Mouse (Mus musculus) myocyte (in vitro differentiated cells): ENCODE results near the gene Ergic1. TPM values are rescaled to one million over a fixed set of nuclear protein-coding genes. Genes with fewer than 3 reads are reported as not detected.

Experiments
- H3K27me3 ChIP-seq: one replicate; pipeline ENCODE4 v1.6.1; 2011; ENCODE audit not compliant: control insufficient read depth, insufficient read depth, insufficient read length
- H3K36me3 ChIP-seq: one replicate; pipeline ENCODE4 v1.6.1; 2011; ENCODE audit not compliant: control insufficient read depth, insufficient read depth
- H3K4me2 ChIP-seq: one replicate; pipeline ENCODE4 v1.6.1; 2011; ENCODE audit warnings: low read depth, control low read depth
- H3K4me3 ChIP-seq: one replicate; pipeline ENCODE4 v1.5.1; 2011; ENCODE audit warnings: mild to moderate bottlenecking, control low read depth, moderate library complexity
- H3K79me2 ChIP-seq: one replicate; pipeline ENCODE4 v1.6.1; 2011; ENCODE audit not compliant: control insufficient read depth, insufficient read depth
- H3ac ChIP-seq: one replicate; pipeline ENCODE4 v1.6.1; 2011; ENCODE audit not compliant: control insufficient read depth, insufficient read length
- CEBPB ChIP-seq: IDR thresholded peaks from 2 replicates; pipeline ENCODE4 v1.6.1; 2011; ENCODE audit warnings: mild to moderate bottlenecking, moderate library complexity; ENCODE audit not compliant: poor library complexity, insufficient read depth, severe bottlenecking
- E2F4 ChIP-seq: IDR thresholded peaks from one replicate; pipeline ENCODE4 v1.6.1; 2011; ENCODE audit warnings: mild to moderate bottlenecking, control low read depth, moderate library complexity; ENCODE audit not compliant: insufficient read depth
- MAX ChIP-seq: IDR thresholded peaks from one replicate; pipeline ENCODE4 v1.6.1; 2011; ENCODE audit warnings: low read depth, mild to moderate bottlenecking, control low read depth
- MYOD1 ChIP-seq, 3 experiments: IDR thresholded peaks; one replicate each; pipeline ENCODE4 v1.6.1; 2011; ENCODE audit warnings: control low read depth in 2 of 3, low read depth in 2 of 3, mild to moderate bottlenecking in 2 of 3, moderate library complexity in 1 of 3; ENCODE audit not compliant: insufficient read length in 2 of 3, control insufficient read depth in 1 of 3
- MYOG ChIP-seq, 3 experiments: IDR thresholded peaks; one replicate each; pipeline ENCODE4 v1.6.1; 2011; ENCODE audit warnings: control low read depth in 2 of 3, low read depth in 2 of 3, mild to moderate bottlenecking in 2 of 3; ENCODE audit not compliant: insufficient read length in 2 of 3, control insufficient read depth in 1 of 3, insufficient read depth in 1 of 3
- POLR2A ChIP-seq: IDR thresholded peaks from one replicate; pipeline ENCODE4 v1.6.1; 2011; ENCODE audit warnings: low read depth, mild to moderate bottlenecking, control low read depth, moderate library complexity; ENCODE audit not compliant: insufficient read length
- POLR2AphosphoS2 ChIP-seq: IDR thresholded peaks from one replicate; pipeline ENCODE4 v1.6.1; 2011; ENCODE audit warnings: low read depth, control low read depth; ENCODE audit not compliant: insufficient read length
- REST ChIP-seq: IDR thresholded peaks from one replicate; pipeline ENCODE4 v1.6.1; 2011; ENCODE audit warnings: mild to moderate bottlenecking, control low read depth, moderate library complexity; ENCODE audit not compliant: insufficient read depth, insufficient read length
- SRF ChIP-seq: IDR thresholded peaks from one replicate; pipeline ENCODE4 v1.6.1; 2011; ENCODE audit warnings: low read depth; ENCODE audit not compliant: control insufficient read depth, insufficient read length
- TCF12 ChIP-seq: IDR thresholded peaks from one replicate; pipeline ENCODE4 v1.6.1; 2011; ENCODE audit warnings: mild to moderate bottlenecking, control low read depth; ENCODE audit not compliant: poor library complexity, insufficient read depth, severe bottlenecking
- TCF3 ChIP-seq: IDR thresholded peaks from one replicate; pipeline ENCODE4 v1.6.1; 2011; ENCODE audit warnings: low read depth, control low read depth; ENCODE audit not compliant: insufficient read length
- USF1 ChIP-seq: IDR thresholded peaks from one replicate; pipeline ENCODE4 v1.6.1; 2011; ENCODE audit warnings: low read depth, mild to moderate bottlenecking, control low read depth, moderate library complexity
- polyA plus RNA-seq: library from polyadenylated mRNA; unstranded; fragments of >200 nt; fragmentation: generic; extraction: Trizol; gene quantifications from one replicate; pipeline ENCODE4 v1.2.1, GENCODE M21; 2012; ENCODE audit warnings: missing spikeins

The Ergic1 gene
- polyA plus RNA-seq, 1 experiment = 102 TPM

DNA sequence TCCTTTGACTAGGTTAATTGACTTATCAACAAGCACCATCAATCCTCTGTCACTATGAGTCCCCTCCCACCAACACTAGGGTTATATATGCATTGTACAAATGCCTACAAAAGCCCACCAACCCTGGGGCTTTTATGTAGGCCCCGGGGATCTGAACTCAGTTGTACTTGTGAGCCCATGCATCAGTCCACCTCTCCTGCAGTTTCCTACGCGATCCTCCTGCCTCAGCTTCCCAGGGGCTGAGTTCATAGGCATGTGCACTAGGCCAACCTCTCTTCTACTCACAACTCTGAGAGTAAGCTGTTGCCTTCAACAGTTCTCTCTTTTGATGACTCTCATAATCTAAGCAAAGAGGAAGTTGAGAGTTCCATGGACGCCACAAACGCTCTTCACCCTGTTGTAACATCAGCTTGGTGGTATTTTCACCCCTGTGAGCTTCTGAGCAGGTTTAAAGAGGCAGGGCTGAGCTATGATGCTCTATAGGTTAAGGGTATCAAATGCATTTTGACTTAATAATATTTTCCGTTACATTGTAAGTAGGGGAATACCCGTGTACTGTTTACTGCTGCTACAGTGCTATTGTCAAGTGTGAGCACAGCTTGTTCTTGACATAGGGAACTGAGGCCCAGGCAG, 29.8 kb upstream of the Ergic1 start:
- H3K4me3 ChIP-seq = no peak overlapping the region
- H3K4me2 ChIP-seq = peak overlapping the region; percentile 8
- no peak overlapping the region for H3ac ChIP-seq
- H3K36me3 ChIP-seq = no peaks in the 10 kb centered on the region
- no peaks in the 10 kb centered on the region for H3K79me2 ChIP-seq
- H3K27me3 ChIP-seq = no peaks in the 10 kb centered on the region
- TF ChIP-seq SRF = no peak
- TF ChIP-seq TCF12 = no peak

DNA sequence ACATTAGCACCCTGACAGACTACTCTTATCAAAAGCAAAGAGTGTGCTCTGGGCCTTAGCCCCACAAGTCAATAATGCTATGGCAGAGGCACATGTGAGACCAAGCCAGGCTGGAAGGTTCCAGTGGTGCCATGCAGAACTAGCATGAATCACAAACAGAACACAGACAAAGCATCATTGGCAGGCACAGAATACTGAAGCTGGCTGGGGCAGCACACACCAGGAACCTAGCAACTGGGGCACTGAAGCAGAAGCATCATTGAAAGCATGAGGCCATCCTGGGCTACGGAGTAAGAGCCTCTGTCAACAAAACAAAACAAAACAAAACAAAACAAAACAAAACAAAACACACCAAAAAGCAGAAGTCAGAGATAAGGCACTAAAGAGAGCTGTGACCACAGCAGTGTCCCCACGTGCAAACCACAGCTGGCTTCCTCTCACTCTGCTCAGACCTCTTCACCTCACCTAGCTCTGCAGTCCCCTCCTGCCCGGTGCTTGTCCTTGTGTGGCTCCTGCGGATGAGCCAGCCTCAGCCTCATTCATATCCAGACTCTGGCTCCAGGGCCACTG, 28.7 kb upstream of the Ergic1 start:
- H3K27me3 ChIP-seq = no peaks in the 10 kb centered on the region
- H3K36me3 ChIP-seq = no peaks in the 10 kb centered on the region
- no peak overlapping the region for H3K4me3 ChIP-seq
- H3K79me2 ChIP-seq = no peaks in the 10 kb centered on the region
- no peak overlapping the region for H3K4me2 ChIP-seq
- no peak for TF ChIP-seq MAX
- TF ChIP-seq TCF12 = no peak
- TF ChIP-seq MYOG (IDR thresholded peaks at IDR 0.05; ENCODE audit: control insufficient read depth in 1 of 3, insufficient read depth in 1 of 3, insufficient read length in 2 of 3, low read depth in 2 of 3) = no peak
- TF ChIP-seq USF1 = no peak
- TF ChIP-seq POLR2AphosphoS2 = no peak
- TF ChIP-seq MYOD1 (IDR thresholded peaks at IDR 0.05; ENCODE audit: control insufficient read depth in 1 of 3, insufficient read length in 2 of 3, low read depth in 2 of 3) = no peak
- no peak overlapping the region for H3ac ChIP-seq

DNA sequence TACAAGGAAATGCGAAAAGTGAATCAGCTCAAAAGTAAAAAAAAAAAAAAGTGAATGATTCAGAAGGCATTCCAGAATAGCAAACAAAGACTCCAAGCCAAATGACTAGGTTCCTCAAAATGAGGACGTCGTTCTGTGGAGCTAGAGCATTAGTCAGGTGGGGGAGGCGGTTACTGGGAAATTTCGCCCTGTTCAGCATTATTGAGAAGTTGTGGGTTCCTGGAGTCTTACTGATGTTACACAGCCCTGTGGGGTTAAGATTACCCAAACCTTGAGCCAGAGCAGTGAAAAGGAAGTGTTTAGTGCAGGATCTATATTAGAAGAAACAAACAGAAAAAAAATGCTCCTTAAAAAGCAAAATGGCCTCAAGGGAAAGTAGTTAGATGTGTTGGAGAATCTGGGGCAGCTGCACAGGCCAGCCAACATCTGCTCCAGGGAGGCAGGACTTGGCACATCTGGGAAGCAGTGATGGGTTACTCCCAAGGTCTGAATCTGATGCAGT, 27.4 kb upstream of the Ergic1 start:
- no peak for TF ChIP-seq E2F4
- TF ChIP-seq SRF = no peak
- no peak for TF ChIP-seq TCF3
- TF ChIP-seq USF1 = no peak
- TF ChIP-seq POLR2AphosphoS2 = no peak
- TF ChIP-seq REST = no peak
- no peak for TF ChIP-seq MYOD1 (IDR thresholded peaks at IDR 0.05; ENCODE audit: control insufficient read depth in 1 of 3, insufficient read length in 2 of 3, low read depth in 2 of 3)
- TF ChIP-seq MYOG (IDR thresholded peaks at IDR 0.05; ENCODE audit: control insufficient read depth in 1 of 3, insufficient read depth in 1 of 3, insufficient read length in 2 of 3, low read depth in 2 of 3) = no peak
- TF ChIP-seq MAX = no peak
- TF ChIP-seq POLR2A = no peak

GRCm38 (mm10) chr17:26534695-26535094, 26.6 kb upstream of the Ergic1 start:
- Histone ChIP-seq H3K27me3 (no peaks in the 10 kb centered on the region), H3K79me2 (no peaks in the 10 kb centered on the region), H3ac (no peak overlapping the region), H3K36me3 (no peaks in the 10 kb centered on the region), H3K4me3 (no peak overlapping the region), H3K4me2 (no peak overlapping the region)
- no peak for TF ChIP-seq USF1
- no peak for TF ChIP-seq POLR2A
- no peak for TF ChIP-seq CEBPB
- TF ChIP-seq MYOD1 (IDR thresholded peaks at IDR 0.05; ENCODE audit: control insufficient read depth in 1 of 3, insufficient read length in 2 of 3, low read depth in 2 of 3) = no peak
- TF ChIP-seq MAX = no peak
- TF ChIP-seq MYOG (IDR thresholded peaks at IDR 0.05; ENCODE audit: control insufficient read depth in 1 of 3, insufficient read depth in 1 of 3, insufficient read length in 2 of 3, low read depth in 2 of 3) = no peak
- no peak for TF ChIP-seq POLR2AphosphoS2
- no peak for TF ChIP-seq TCF3
- TF ChIP-seq TCF12 = no peak
- no peak for TF ChIP-seq REST
- TF ChIP-seq SRF = no peak
- TF ChIP-seq E2F4 = no peak

More for the DNA sequence above, 27.4 kb upstream of the Ergic1 start:
- no peak overlapping the region for H3K4me3 ChIP-seq
- no peaks in the 10 kb centered on the region for H3K36me3 ChIP-seq
- H3ac ChIP-seq = no peak overlapping the region
- H3K27me3 ChIP-seq = no peaks in the 10 kb centered on the region
- no peaks in the 10 kb centered on the region for H3K79me2 ChIP-seq
- peak overlapping the region; percentile 20 for H3K4me2 ChIP-seq
